Comparison of ENCODE assay signal across 26 mouse cellular contexts in genomic region chr6:137482891-137483290, GRCm38 (mm10).
A peak's percentile ranks its signal among the peaks of the same experiment; 100 is the strongest.
DNase-seq lines count a peak whose midpoint lies in the region; ATAC-seq lines count a peak whose summit lies in the region.
"Had no signal": no experiment of that assay in that cellular context is flagged by ENCODE, and none has a peak within 500 bp of the region (broad histone marks: within the 10 kb centered on the region; RNA-seq: fewer than 3 reads in every experiment).

No protein-coding gene starts in this region.

- no peak overlapping the region for H3K4me3 ChIP-seq in forebrain, embryonic 13.5 days
- H3K4me3 ChIP-seq in forebrain, embryonic 12.5 days (replicated peaks): no peak overlapping the region
- H3K4me3 ChIP-seq in midbrain, embryonic 11.5 days (ENCODE audit: low read depth, low read length): no peak overlapping the region
- no peak overlapping the region for H3K4me3 ChIP-seq in midbrain, embryonic 16.5 days (ENCODE audit: low read depth, low read length)
- H3K4me3 ChIP-seq in forebrain, embryonic 15.5 days: no peak overlapping the region
- H3K4me3 ChIP-seq in kidney, embryonic 14.5 days (ENCODE audit: low read length): no peak overlapping the region
- H3K4me3 ChIP-seq: gastrocnemius, adult 2 months; heart, embryonic 12.5 days; heart, embryonic 15.5 days; hindbrain, embryonic 12.5 days; hindbrain, embryonic 15.5 days had no signal

- no peaks in the 10 kb centered on the region for H3K4me1 ChIP-seq in forebrain, embryonic 13.5 days
- H3K4me1 ChIP-seq in forebrain, embryonic 12.5 days: no peaks in the 10 kb centered on the region
- H3K4me1 ChIP-seq in midbrain, embryonic 11.5 days (ENCODE audit: control insufficient read depth, insufficient read depth, low read length): no peaks in the 10 kb centered on the region
- H3K4me1 ChIP-seq in midbrain, embryonic 16.5 days (ENCODE audit: control insufficient read depth, insufficient read depth, low read length): no peaks in the 10 kb centered on the region
- H3K4me1 ChIP-seq in forebrain, embryonic 15.5 days: no peaks in the 10 kb centered on the region
- H3K4me1 ChIP-seq in kidney, embryonic 14.5 days (ENCODE audit: control insufficient read depth, insufficient read depth, low read length): no peaks in the 10 kb centered on the region
- H3K4me1 ChIP-seq: hindbrain, embryonic 12.5 days; hindbrain, embryonic 15.5 days had no signal

- ATAC-seq in forebrain, embryonic 13.5 days: peak; percentile 48; the same call in 1 of the 2 replicates
- no peak for ATAC-seq in forebrain, embryonic 12.5 days (ENCODE audit: low FRiP score)
- no peak for ATAC-seq in midbrain, embryonic 11.5 days (ENCODE audit: low FRiP score)
- ATAC-seq in midbrain, embryonic 16.5 days: no peak
- peak; percentile 57 for ATAC-seq in forebrain, embryonic 15.5 days (replicated peaks)
- no peak for ATAC-seq in kidney, embryonic 14.5 days (ENCODE audit: low FRiP score, low TSS enrichment)
- ATAC-seq: intestine, postnatal 0 days; Patski had no signal

- H3K9ac ChIP-seq in forebrain, embryonic 13.5 days: no peak overlapping the region
- H3K9ac ChIP-seq in forebrain, embryonic 12.5 days: no peak overlapping the region
- no peak overlapping the region for H3K9ac ChIP-seq in midbrain, embryonic 11.5 days (ENCODE audit: low read length)
- no peak overlapping the region for H3K9ac ChIP-seq in midbrain, embryonic 16.5 days (ENCODE audit: low read depth, low read length)
- no peak overlapping the region for H3K9ac ChIP-seq in forebrain, embryonic 15.5 days (replicated peaks)
- no peak overlapping the region for H3K9ac ChIP-seq in kidney, embryonic 14.5 days (ENCODE audit: low read depth, low read length)
- H3K9ac ChIP-seq: heart, embryonic 12.5 days; heart, embryonic 15.5 days; hindbrain, embryonic 12.5 days; hindbrain, embryonic 15.5 days had no signal

- no peaks in the 10 kb centered on the region for H3K27me3 ChIP-seq in forebrain, embryonic 13.5 days
- no peaks in the 10 kb centered on the region for H3K27me3 ChIP-seq in forebrain, embryonic 12.5 days
- no peaks in the 10 kb centered on the region for H3K27me3 ChIP-seq in midbrain, embryonic 11.5 days (ENCODE audit: control insufficient read depth, insufficient read depth, low read length)
- H3K27me3 ChIP-seq in midbrain, embryonic 16.5 days (ENCODE audit: control insufficient read depth, insufficient read depth, low read depth, low read length): no peaks in the 10 kb centered on the region
- H3K27me3 ChIP-seq in forebrain, embryonic 15.5 days: no peaks in the 10 kb centered on the region
- H3K27me3 ChIP-seq in kidney, embryonic 14.5 days (ENCODE audit: control insufficient read depth, insufficient read depth, low read length): no peaks in the 10 kb centered on the region
- H3K27me3 ChIP-seq: CH12.LX; heart, embryonic 12.5 days; heart, embryonic 15.5 days; hindbrain, embryonic 12.5 days; hindbrain, embryonic 15.5 days; Patski had no signal

- no peaks in the 10 kb centered on the region for H3K36me3 ChIP-seq in forebrain, embryonic 13.5 days (ENCODE audit: poor library complexity, severe bottlenecking)
- no peaks in the 10 kb centered on the region for H3K36me3 ChIP-seq in forebrain, embryonic 12.5 days (replicated peaks)
- no peaks in the 10 kb centered on the region for H3K36me3 ChIP-seq in midbrain, embryonic 11.5 days (ENCODE audit: control insufficient read depth, insufficient read depth, low read length)
- H3K36me3 ChIP-seq in midbrain, embryonic 16.5 days (ENCODE audit: control insufficient read depth, insufficient read depth, low read length): no peaks in the 10 kb centered on the region; the same call in 1 of the 2 replicates
- no peaks in the 10 kb centered on the region for H3K36me3 ChIP-seq in forebrain, embryonic 15.5 days
- no peaks in the 10 kb centered on the region for H3K36me3 ChIP-seq in kidney, embryonic 14.5 days (ENCODE audit: control insufficient read depth, insufficient read depth, low read length)
- H3K36me3 ChIP-seq: G1E; hindbrain, embryonic 12.5 days; hindbrain, embryonic 15.5 days had no signal

- DNase-seq in midbrain, embryonic 11.5 days (ENCODE audit: low spot score, missing footprints): peak; percentile 8
- no peak for DNase-seq in kidney, adult 9 months
- DNase-seq: adrenal gland, postnatal 10 days; adrenal gland, postnatal 36 days; B cell, adult 2 months; cerebellum, adult 18-20 months; cerebellum, adult 9-10 months; cerebellum, postnatal 14 days; gastrocnemius, adult 2 months; gastrocnemius, postnatal 14 days; heart, postnatal 14 days; heart, postnatal 4 days; kidney, adult 2 months had no signal

- H3K27ac ChIP-seq in forebrain, embryonic 13.5 days: no peak overlapping the region
- H3K27ac ChIP-seq in forebrain, embryonic 12.5 days: no peak overlapping the region
- H3K27ac ChIP-seq in midbrain, embryonic 11.5 days (ENCODE audit: low read depth, low read length): no peak overlapping the region
- H3K27ac ChIP-seq in midbrain, embryonic 16.5 days (ENCODE audit: low read length): no peak overlapping the region
- H3K27ac ChIP-seq in forebrain, embryonic 15.5 days (replicated peaks): no peak overlapping the region
- H3K27ac ChIP-seq in kidney, embryonic 14.5 days (ENCODE audit: low read depth, low read length): no peak overlapping the region
- H3K27ac ChIP-seq: gastrocnemius, adult 2 months; heart, embryonic 15.5 days; hindbrain, embryonic 12.5 days; hindbrain, embryonic 15.5 days had no signal

- H3K4me2 ChIP-seq in forebrain, embryonic 13.5 days: no peak overlapping the region
- H3K4me2 ChIP-seq in forebrain, embryonic 12.5 days: no peak overlapping the region
- H3K4me2 ChIP-seq in midbrain, embryonic 11.5 days: no peak overlapping the region
- no peak overlapping the region for H3K4me2 ChIP-seq in midbrain, embryonic 16.5 days (ENCODE audit: low read length)
- H3K4me2 ChIP-seq in forebrain, embryonic 15.5 days (replicated peaks): no peak overlapping the region
- H3K4me2 ChIP-seq in kidney, embryonic 14.5 days (replicated peaks; ENCODE audit: low read depth, low read length): no peak overlapping the region
- H3K4me2 ChIP-seq: heart, embryonic 12.5 days; heart, embryonic 15.5 days; hindbrain, embryonic 12.5 days; hindbrain, embryonic 15.5 days had no signal

- 50% methylated on average over 7 of the region's 7 CpGs for WGBS in forebrain, embryonic 13.5 days
- 58% methylated on average over 7 of the region's 7 CpGs for WGBS in forebrain, embryonic 12.5 days
- WGBS in midbrain, embryonic 11.5 days: 76% methylated on average over 7 of the region's 7 CpGs
- 68% methylated on average over 7 of the region's 7 CpGs for WGBS in midbrain, embryonic 16.5 days
- 54% methylated on average over 7 of the region's 7 CpGs for WGBS in forebrain, embryonic 15.5 days
- WGBS in kidney, embryonic 14.5 days: 91% methylated on average over 7 of the region's 7 CpGs

- H3K9me3 ChIP-seq in forebrain, embryonic 13.5 days (replicated peaks): no peaks in the 10 kb centered on the region
- no peaks in the 10 kb centered on the region for H3K9me3 ChIP-seq in forebrain, embryonic 12.5 days
- H3K9me3 ChIP-seq in midbrain, embryonic 11.5 days (ENCODE audit: control insufficient read depth, low read length): no peaks in the 10 kb centered on the region
- no peaks in the 10 kb centered on the region for H3K9me3 ChIP-seq in midbrain, embryonic 16.5 days (replicated peaks; ENCODE audit: control insufficient read depth, low read length, poor library complexity, severe bottlenecking)
- no peaks in the 10 kb centered on the region for H3K9me3 ChIP-seq in forebrain, embryonic 15.5 days
- no peaks in the 10 kb centered on the region for H3K9me3 ChIP-seq in kidney, embryonic 14.5 days (ENCODE audit: control insufficient read depth, low read length)
- H3K9me3 ChIP-seq: heart, embryonic 12.5 days; heart, embryonic 15.5 days; hindbrain, embryonic 12.5 days; hindbrain, embryonic 15.5 days had no signal

Comparison
In these comparisons a context has a peak if more than half of its experiments do, and no peak if none do; other contexts are left out.
1. ATAC-seq: peak in forebrain, embryonic 13.5 days (single experiment) and forebrain, embryonic 15.5 days (single experiment); none in forebrain, embryonic 12.5 days (single experiment), midbrain, embryonic 11.5 days (single experiment), midbrain, embryonic 16.5 days (single experiment) and kidney, embryonic 14.5 days (single experiment).